Mouse (Mus musculus): ENCODE measurements at regions not wholly inside any gene's neighbourhood (a gene's known extent, or its start where the extent isn't known, plus 50 kb on each side); places are given as distances from the start of the nearest gene placed in this dataset.

DNA sequence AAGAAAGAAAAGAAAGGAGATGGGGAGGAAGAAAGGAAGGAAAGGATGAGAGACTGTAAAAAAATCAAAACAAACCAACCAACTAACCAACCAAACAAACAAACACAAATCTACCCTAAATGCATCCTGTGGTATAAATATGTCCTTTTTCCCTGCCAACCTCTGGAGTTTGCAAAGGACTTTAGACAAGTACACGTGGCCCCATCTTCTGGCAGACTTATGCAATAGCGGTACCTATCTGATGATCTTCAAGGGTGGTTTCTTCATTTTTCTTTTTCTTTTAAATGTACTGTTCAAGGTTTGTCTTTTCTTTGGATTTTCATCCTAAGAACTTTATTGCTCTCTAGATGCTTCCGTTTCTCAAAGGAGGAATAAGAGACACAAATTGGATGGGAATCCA lies 127.3 kb downstream of the Cpeb2 start:
- no peak overlapping the region for H3K4me2 ChIP-seq
- WGBS, result 51% methylated on average over 3 of the region's 3 CpGs
- no peaks in the 10 kb centered on the region for H3K9me3 ChIP-seq
- no peak overlapping the region for H3K27ac ChIP-seq
- peaks cover 6% of the 10 kb centered on the region for H3K4me1 ChIP-seq
- H3K9ac ChIP-seq, result no peak overlapping the region
- no peaks in the 10 kb centered on the region for H3K36me3 ChIP-seq (replicated peaks)
- H3K4me3 ChIP-seq (replicated peaks), result no peak overlapping the region
- no peak for ATAC-seq (ENCODE audit: low FRiP score)
- no peaks in the 10 kb centered on the region for H3K27me3 ChIP-seq

- ATAC-seq (ENCODE audit: low FRiP score), result no peak
- H3K27ac ChIP-seq, result no peak overlapping the region
- H3K4me2 ChIP-seq, result no peak overlapping the region
- H3K4me1 ChIP-seq, result no peaks in the 10 kb centered on the region
- no peak overlapping the region for H3K4me3 ChIP-seq (replicated peaks)
- no peak overlapping the region for H3K9ac ChIP-seq
- H3K9me3 ChIP-seq, result no peaks in the 10 kb centered on the region
- H3K36me3 ChIP-seq (replicated peaks), result no peaks in the 10 kb centered on the region
- WGBS, result 96% methylated on average over 1 of the region's 1 CpGs
- H3K27me3 ChIP-seq, result no peaks in the 10 kb centered on the region
Measured at GRCm38 (mm10) chr5:43361026-43361425, 128.1 kb downstream of the Cpeb2 start.

DNA sequence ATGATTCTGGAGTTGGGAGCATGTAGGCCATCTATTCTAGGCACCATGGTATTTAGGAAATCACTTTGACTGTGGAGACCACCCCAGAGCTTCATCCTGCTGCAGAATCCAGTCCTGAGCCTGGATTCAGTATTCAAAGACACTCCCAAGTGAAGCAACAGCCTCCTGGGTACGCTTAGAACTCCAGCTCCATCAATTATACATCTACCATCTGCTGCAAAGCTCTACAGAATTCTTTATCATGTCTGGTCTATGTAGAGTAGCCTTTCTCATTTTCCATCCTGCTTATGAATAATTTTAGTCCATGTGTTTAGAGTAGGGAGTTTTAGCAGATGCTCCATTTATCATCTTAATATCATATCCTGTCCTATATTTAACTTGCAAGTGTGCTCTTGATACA lies 139.4 kb downstream of the Cpeb2 start:
- H3K9ac ChIP-seq, result no peak overlapping the region
- H3K4me3 ChIP-seq (replicated peaks), result no peak overlapping the region
- no peak overlapping the region for H3K4me2 ChIP-seq
- H3K4me1 ChIP-seq, result no peaks in the 10 kb centered on the region
- 90% methylated on average over 1 of the region's 1 CpGs for WGBS
- no peak for ATAC-seq (ENCODE audit: low FRiP score)
- H3K36me3 ChIP-seq (replicated peaks), result no peaks in the 10 kb centered on the region
- no peaks in the 10 kb centered on the region for H3K27me3 ChIP-seq
- H3K9me3 ChIP-seq, result no peaks in the 10 kb centered on the region
- H3K27ac ChIP-seq, result no peak overlapping the region

GRCm38 (mm10) chr5:43384689-43385375 lies 130.5 kb upstream of the C1qtnf7 start:
- no peaks in the 10 kb centered on the region for H3K9me3 ChIP-seq
- H3K4me1 ChIP-seq, result no peaks in the 10 kb centered on the region
- no peak for ATAC-seq (ENCODE audit: low FRiP score)
- no peak overlapping the region for H3K4me2 ChIP-seq
- H3K4me3 ChIP-seq (replicated peaks), result no peak overlapping the region
- no peaks in the 10 kb centered on the region for H3K36me3 ChIP-seq (replicated peaks)
- WGBS, result 79% methylated on average over 3 of the region's 3 CpGs
- no peaks in the 10 kb centered on the region for H3K27me3 ChIP-seq
- no peak overlapping the region for H3K27ac ChIP-seq
- no peak overlapping the region for H3K9ac ChIP-seq

- Histone ChIP-seq H3K27ac (no peak overlapping the region), H3K27me3 (no peaks in the 10 kb centered on the region), H3K4me1 (no peaks in the 10 kb centered on the region), H3K9me3 (no peaks in the 10 kb centered on the region), H3K9ac (no peak overlapping the region), H3K4me3 (replicated peaks) (no peak overlapping the region), H3K36me3 (replicated peaks) (no peaks in the 10 kb centered on the region), H3K4me2 (no peak overlapping the region)
- ATAC-seq (ENCODE audit: low FRiP score), result no peak
- WGBS, result 32% methylated on average over 2 of the region's 2 CpGs
Measured at GRCm38 (mm10) chr5:43390997-43391396, 124.3 kb upstream of the C1qtnf7 start.

DNA sequence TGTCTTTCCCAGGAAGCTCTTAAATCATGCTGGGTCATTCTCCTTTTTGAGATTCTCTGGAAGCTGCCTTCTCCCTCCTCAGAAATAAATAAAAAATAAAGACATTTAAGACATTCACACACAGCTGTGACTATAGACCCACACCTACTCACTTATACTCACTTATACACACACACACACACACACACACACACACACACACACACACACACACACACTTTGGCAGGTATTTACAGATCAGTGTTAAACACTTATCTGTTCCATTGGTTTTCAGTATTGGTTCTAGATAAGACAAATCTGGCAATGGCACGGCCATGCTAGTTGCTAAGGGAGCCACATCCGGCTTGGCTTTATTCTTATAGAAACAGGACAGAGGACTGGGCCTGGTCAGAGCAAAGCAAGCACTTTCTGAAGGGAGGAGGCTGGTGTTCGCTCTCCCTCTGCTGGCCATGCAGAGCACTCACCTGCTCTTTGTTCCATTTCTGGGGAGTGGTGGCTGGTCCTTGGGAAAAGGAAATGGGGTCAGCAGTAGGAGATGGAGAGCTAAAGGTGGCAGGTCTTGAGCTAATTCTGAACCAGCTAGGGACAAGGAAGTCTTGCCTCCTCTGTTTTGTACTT lies 123.8 kb upstream of the C1qtnf7 start:
- Histone ChIP-seq H3K4me1 (no peaks in the 10 kb centered on the region), H3K36me3 (replicated peaks) (no peaks in the 10 kb centered on the region), H3K27ac (no peak overlapping the region), H3K9me3 (no peaks in the 10 kb centered on the region), H3K4me2 (no peak overlapping the region), H3K27me3 (no peaks in the 10 kb centered on the region), H3K4me3 (replicated peaks) (no peak overlapping the region), H3K9ac (no peak overlapping the region)
- 27% methylated on average over 3 of the region's 3 CpGs for WGBS
- ATAC-seq (ENCODE audit: low FRiP score), result peak; percentile 87

GRCm38 (mm10) chr5:43392908-43393545 lies 122.3 kb upstream of the C1qtnf7 start:
- no peaks in the 10 kb centered on the region for H3K27me3 ChIP-seq
- H3K9ac ChIP-seq, result no peak overlapping the region
- WGBS, result 81% methylated on average over 8 of the region's 8 CpGs
- H3K4me2 ChIP-seq, result no peak overlapping the region
- H3K9me3 ChIP-seq, result no peaks in the 10 kb centered on the region
- H3K4me3 ChIP-seq (replicated peaks), result no peak overlapping the region
- no peaks in the 10 kb centered on the region for H3K36me3 ChIP-seq (replicated peaks)
- ATAC-seq (ENCODE audit: low FRiP score), result no peak
- no peaks in the 10 kb centered on the region for H3K4me1 ChIP-seq
- no peak overlapping the region for H3K27ac ChIP-seq

- H3K27ac ChIP-seq, result no peak overlapping the region
- H3K9me3 ChIP-seq, result no peaks in the 10 kb centered on the region
- H3K4me3 ChIP-seq (replicated peaks), result no peak overlapping the region
- ATAC-seq (ENCODE audit: low FRiP score), result no peak
- H3K9ac ChIP-seq, result no peak overlapping the region
- no peaks in the 10 kb centered on the region for H3K4me1 ChIP-seq
- no peaks in the 10 kb centered on the region for H3K36me3 ChIP-seq (replicated peaks)
- H3K4me2 ChIP-seq, result no peak overlapping the region
- no peaks in the 10 kb centered on the region for H3K27me3 ChIP-seq
- 92% methylated on average over 2 of the region's 2 CpGs for WGBS
Measured at GRCm38 (mm10) chr5:43417259-43417658, 98.1 kb upstream of the C1qtnf7 start.

DNA sequence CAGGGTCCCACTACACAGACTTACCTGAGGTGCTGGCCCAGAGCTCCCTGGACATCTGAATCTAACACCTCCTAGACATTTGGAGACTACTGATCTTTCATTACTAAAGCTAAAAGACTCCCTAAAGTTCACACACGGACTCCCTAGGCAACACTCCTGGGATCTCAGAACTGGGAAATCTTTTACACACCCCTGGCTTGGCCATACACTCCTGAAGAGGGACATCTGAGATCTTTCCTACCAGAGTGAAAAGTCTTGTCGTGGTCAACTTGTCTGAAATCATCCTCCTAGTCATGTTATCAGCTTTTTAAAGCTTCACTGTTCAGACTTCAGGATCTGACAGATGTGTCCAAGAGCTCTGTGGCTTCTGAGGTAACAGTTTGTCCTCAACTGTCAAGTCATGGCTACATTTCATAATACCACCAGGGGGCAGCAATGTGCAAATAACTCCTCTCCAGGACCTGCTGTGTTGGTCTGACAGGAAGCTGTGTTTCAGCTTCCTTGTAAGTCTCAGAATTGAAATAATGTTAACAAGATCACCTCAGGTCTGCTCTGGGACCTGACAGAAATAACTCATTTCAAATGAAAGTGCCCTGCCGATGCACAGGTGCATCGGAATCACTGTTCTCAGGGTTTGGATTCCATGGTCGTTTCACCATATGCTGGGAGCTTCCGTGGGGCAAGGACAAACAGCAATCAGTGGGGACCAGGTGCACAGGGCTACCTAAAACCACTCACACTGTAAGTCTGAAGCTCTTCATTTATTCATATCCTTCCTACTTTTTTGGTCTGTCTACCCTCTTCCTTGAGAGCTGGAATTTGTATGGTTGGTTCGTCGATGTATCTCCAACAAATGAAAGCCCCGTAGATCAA lies 92.3 kb upstream of the C1qtnf7 start:
- Histone ChIP-seq H3K36me3 (replicated peaks) (no peaks in the 10 kb centered on the region), H3K4me2 (no peak overlapping the region), H3K9me3 (no peaks in the 10 kb centered on the region), H3K4me1 (no peaks in the 10 kb centered on the region), H3K27ac (no peak overlapping the region), H3K4me3 (replicated peaks) (no peak overlapping the region), H3K9ac (no peak overlapping the region), H3K27me3 (no peaks in the 10 kb centered on the region)
- WGBS, result 78% methylated on average over 9 of the region's 9 CpGs
- ATAC-seq (ENCODE audit: low FRiP score), result peak; percentile 83; the same call in 1 of the 2 replicates

DNA sequence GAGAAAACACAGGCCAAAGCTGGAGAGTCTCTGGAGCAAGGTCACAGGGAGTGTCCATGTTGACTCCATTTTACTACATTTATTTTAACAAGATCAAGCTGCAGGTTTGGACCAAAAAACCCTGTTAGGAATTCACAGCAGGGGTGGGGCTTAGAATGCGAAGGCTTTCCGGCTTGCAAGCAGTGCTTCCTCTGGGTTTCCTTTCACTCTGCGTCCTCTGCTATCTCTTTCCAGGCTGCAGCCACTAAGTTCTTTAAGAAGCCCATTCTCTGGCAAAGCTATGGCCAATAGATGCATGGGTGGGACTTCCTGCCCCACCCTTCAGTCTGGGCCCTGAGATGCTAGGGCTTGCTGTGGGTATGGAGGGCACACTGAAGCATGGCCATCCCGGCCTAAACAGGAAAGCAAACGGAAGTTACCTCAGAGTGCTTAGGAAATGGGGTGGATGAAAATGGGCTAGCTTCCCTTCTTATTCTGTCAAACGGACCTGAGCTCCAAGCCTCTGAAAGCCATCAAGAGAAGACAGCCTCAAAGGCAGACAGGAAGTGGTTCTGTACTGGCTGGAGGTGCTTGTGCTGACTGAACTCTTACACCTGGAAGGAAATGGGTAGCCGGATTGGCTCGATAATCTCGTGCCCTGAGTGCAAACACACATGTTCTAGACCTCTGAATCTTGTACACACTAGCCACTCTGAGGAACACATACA lies 90.6 kb upstream of the C1qtnf7 start:
- H3K9ac ChIP-seq, result no peak overlapping the region

GRCm38 (mm10) chr5:43433337-43433736 lies 82.0 kb upstream of the C1qtnf7 start:
- no peaks in the 10 kb centered on the region for H3K4me1 ChIP-seq
- no peaks in the 10 kb centered on the region for H3K9me3 ChIP-seq
- 85% methylated on average over 2 of the region's 2 CpGs for WGBS
- no peaks in the 10 kb centered on the region for H3K27me3 ChIP-seq
- no peak overlapping the region for H3K9ac ChIP-seq
- no peak overlapping the region for H3K27ac ChIP-seq
- no peak for ATAC-seq (ENCODE audit: low FRiP score)
- H3K4me2 ChIP-seq, result no peak overlapping the region
- H3K36me3 ChIP-seq (replicated peaks), result no peaks in the 10 kb centered on the region
- no peak overlapping the region for H3K4me3 ChIP-seq (replicated peaks)

More for the DNA sequence above, 90.6 kb upstream of the C1qtnf7 start:
- no peak overlapping the region for H3K4me2 ChIP-seq
- no peak overlapping the region for H3K4me3 ChIP-seq (replicated peaks)
- no peak overlapping the region for H3K27ac ChIP-seq
- H3K9me3 ChIP-seq, result no peaks in the 10 kb centered on the region
- WGBS, result 89% methylated on average over 9 of the region's 9 CpGs
- ATAC-seq (ENCODE audit: low FRiP score), result no peak
- H3K36me3 ChIP-seq (replicated peaks), result no peaks in the 10 kb centered on the region
- no peaks in the 10 kb centered on the region for H3K4me1 ChIP-seq
- no peaks in the 10 kb centered on the region for H3K27me3 ChIP-seq

- Histone ChIP-seq H3K4me2 (no peak overlapping the region), H3K4me1 (no peaks in the 10 kb centered on the region), H3K27me3 (no peaks in the 10 kb centered on the region), H3K9ac (no peak overlapping the region), H3K4me3 (replicated peaks) (no peak overlapping the region), H3K9me3 (no peaks in the 10 kb centered on the region), H3K36me3 (replicated peaks) (no peaks in the 10 kb centered on the region), H3K27ac (no peak overlapping the region)
- no peak for ATAC-seq (ENCODE audit: low FRiP score)
- WGBS, result 13% methylated on average over 2 of the region's 2 CpGs
Measured at GRCm38 (mm10) chr5:43439191-43439590, 76.1 kb upstream of the C1qtnf7 start.
